Mouse (Mus musculus) erythroblast, embryonic 14.5 days (primary cell): ENCODE results near the gene Ivns1abp.

ENCODE experiments used
- GATA1 ChIP-seq: IDR thresholded peaks from 2 replicates; pipeline ENCODE4 v1.6.1; 2012; ENCODE audit warnings: low read length, inconsistent platforms, mixed read lengths
- TAL1 ChIP-seq: IDR thresholded peaks from 3 replicates; pipeline ENCODE4 v1.6.1; 2012; ENCODE audit warnings: low read length, inconsistent platforms, mixed read lengths

DNA sequence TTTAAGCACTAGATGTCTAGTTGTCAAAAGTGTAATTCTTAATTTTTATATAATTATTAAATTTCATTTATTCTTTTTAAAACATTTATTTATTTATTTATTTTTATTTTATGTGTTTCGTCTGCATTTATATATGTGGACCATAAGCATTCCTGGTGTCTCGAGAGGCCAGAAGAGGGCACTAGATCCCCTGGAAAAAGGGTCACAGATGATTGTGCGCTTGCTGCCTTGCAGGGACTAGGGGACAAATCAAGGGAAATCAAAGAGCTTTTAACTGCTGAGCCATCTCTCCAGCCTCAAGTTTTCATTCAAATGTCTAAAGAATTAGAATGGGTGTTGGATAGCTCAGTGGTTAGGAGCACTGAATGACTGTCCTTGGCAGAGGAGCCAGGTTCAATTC, 33.1 kb downstream of the Ivns1abp start:
- TF ChIP-seq GATA1 (no peak), TAL1 (no peak)
